Mouse (Mus musculus) CH12.LX (cell line): Measurements from ENCODE around the gene Gm37240. TPM values are rescaled to one million over a fixed set of nuclear protein-coding genes. Genes with fewer than 3 reads are reported as not detected.
"Not testable (repeated sequence)": the region's sequence is repeated elsewhere in the genome, so short reads cannot be mapped to it uniquely, and the experiment has no call there.

ENCODE experiments used
- DNase-seq: peaks from one replicate; pipeline ENCODE4 v3.0.0-alpha.2; 2013; ENCODE audit errors: extremely low read depth
- H3K27ac ChIP-seq: 2 replicates; pipeline ENCODE4 v1.5.1; 2012; ENCODE audit warnings: low read depth, mild to moderate bottlenecking, control low read depth, moderate library complexity; ENCODE audit not compliant: insufficient read depth
- H3K27me3 ChIP-seq: replicated peaks from 2 replicates; pipeline ENCODE3; 2012; ENCODE audit warnings: inconsistent platforms
- H3K36me3 ChIP-seq, 2 experiments: replicated peaks in 1 of 2; 2 replicates each; pipeline versions ENCODE3 to v1.6.1; 2012; ENCODE audit warnings: inconsistent platforms in 1 of 2, low read length in 1 of 2, mild to moderate bottlenecking in 1 of 2, mixed read lengths in 1 of 2, moderate library complexity in 1 of 2; ENCODE audit not compliant: control insufficient read depth in 1 of 2, insufficient read depth in 1 of 2
- H3K4me1 ChIP-seq, 2 experiments: 2 replicates each; pipeline ENCODE4 v1.6.1; 2012; ENCODE audit warnings: inconsistent platforms in 1 of 2, moderate library complexity in 1 of 2; ENCODE audit not compliant: insufficient read depth in 2 of 2, control insufficient read depth in 1 of 2
- H3K4me2 ChIP-seq: 2 replicates; pipeline ENCODE4 v1.6.1; 2012; ENCODE audit warnings: low read depth, mild to moderate bottlenecking, control low read depth; ENCODE audit not compliant: poor library complexity, insufficient read depth, severe bottlenecking
- H3K4me3 ChIP-seq, 3 experiments: fragments of 150-350 bp in 1 of 3; sonication (generic) in 1 of 3; replicated peaks in 1 of 3; 2 replicates each; pipeline versions ENCODE3 to v1.5.1; 2011 to 2012; ENCODE audit warnings: low read depth in 2 of 3, low read length in 2 of 3, mild to moderate bottlenecking in 2 of 3, moderate library complexity in 2 of 3, control low read depth in 1 of 3, improper control_type of control experiment in 1 of 3, inconsistent platforms in 1 of 3, mixed read lengths in 1 of 3; ENCODE audit not compliant: poor library complexity in 1 of 3
- H3K79me2 ChIP-seq: replicated peaks from 2 replicates; pipeline ENCODE4 v1.6.1; 2012; ENCODE audit warnings: mild to moderate bottlenecking, moderate library complexity; ENCODE audit not compliant: control insufficient read depth, poor library complexity, insufficient read depth, severe bottlenecking; ENCODE audit errors: extremely low read depth
- H3K9ac ChIP-seq: 2 replicates; pipeline ENCODE4 v1.6.1; 2012; ENCODE audit warnings: low read depth, mild to moderate bottlenecking, control low read depth, moderate library complexity; ENCODE audit not compliant: insufficient read depth
- H3K9me3 ChIP-seq: replicated peaks from 2 replicates; pipeline ENCODE3; 2012; ENCODE audit warnings: low read length, inconsistent platforms, mixed read lengths
- BHLHE40 ChIP-seq: IDR thresholded peaks from 2 replicates; pipeline ENCODE4 v1.6.1; 2011; ENCODE audit warnings: mild to moderate bottlenecking, low read depth, low read length, improper control_type of control experiment
- CTCF ChIP-seq, 2 experiments: IDR thresholded peaks in 1 of 2; conservative IDR thresholded peaks in 1 of 2; 2 replicates each; pipeline ENCODE4 v1.5.1; 2011 to 2012; ENCODE audit warnings: low read depth in 2 of 2, low read length in 2 of 2, improper control_type of control experiment in 1 of 2, inconsistent platforms in 1 of 2, mild to moderate bottlenecking in 1 of 2, moderate library complexity in 1 of 2
- E2F4 ChIP-seq: IDR thresholded peaks from 2 replicates; pipeline ENCODE4 v1.6.1; 2011; ENCODE audit warnings: low read depth, low read length, improper control_type of control experiment; ENCODE audit not compliant: insufficient replicate concordance
- GABPA ChIP-seq: IDR thresholded peaks from 2 replicates; pipeline ENCODE4 v1.6.1; 2012; ENCODE audit warnings: low read depth, low read length, improper control_type of control experiment, inconsistent platforms; ENCODE audit not compliant: insufficient replicate concordance
- HCFC1 ChIP-seq: IDR thresholded peaks from 2 replicates; pipeline ENCODE4 v1.6.1; 2012; ENCODE audit warnings: low read depth, mild to moderate bottlenecking, inconsistent platforms, low read length, improper control_type of control experiment
- IRF4 ChIP-seq: IDR thresholded peaks from 2 replicates; pipeline ENCODE4 v1.6.1; 2014; ENCODE audit warnings: low read depth, mild to moderate bottlenecking, inconsistent platforms, low read length, improper control_type of control experiment
- JUN ChIP-seq: IDR thresholded peaks from 2 replicates; pipeline ENCODE4 v1.6.1; 2011; ENCODE audit warnings: low read depth, mild to moderate bottlenecking, low read length, improper control_type of control experiment, moderate library complexity; ENCODE audit not compliant: insufficient read depth
- JUND ChIP-seq: conservative IDR thresholded peaks from 2 replicates; pipeline ENCODE4 v1.6.1; 2011; ENCODE audit warnings: low read depth, low read length, improper control_type of control experiment
- MAX ChIP-seq: IDR thresholded peaks from 2 replicates; pipeline ENCODE4 v1.6.1; 2011; ENCODE audit warnings: low read length, improper control_type of control experiment
- MAZ ChIP-seq: IDR thresholded peaks from 2 replicates; pipeline ENCODE4 v1.6.1; 2012; ENCODE audit warnings: low read depth, mild to moderate bottlenecking, inconsistent platforms, low read length, improper control_type of control experiment, moderate library complexity
- MYC ChIP-seq: IDR thresholded peaks from 2 replicates; pipeline ENCODE4 v1.6.1; 2011; ENCODE audit warnings: low read depth, mild to moderate bottlenecking, improper control_type of control experiment, low read length
- NRF1 ChIP-seq: IDR thresholded peaks from 2 replicates; pipeline ENCODE4 v1.6.1; 2014; ENCODE audit warnings: low read depth, mild to moderate bottlenecking, inconsistent platforms, low read length, improper control_type of control experiment, moderate library complexity
- PAX5 ChIP-seq: IDR thresholded peaks from 2 replicates; pipeline ENCODE4 v1.6.1; 2012; ENCODE audit warnings: low read length, inconsistent platforms, mixed read lengths
- POLR2A ChIP-seq: IDR thresholded peaks from 2 replicates; pipeline ENCODE4 v1.6.1; 2011; ENCODE audit warnings: low read depth, mild to moderate bottlenecking, improper control_type of control experiment, low read length
- RAD21 ChIP-seq: IDR thresholded peaks from 2 replicates; pipeline ENCODE4 v1.6.1; 2011; ENCODE audit warnings: low read depth, mild to moderate bottlenecking, low read length, improper control_type of control experiment, moderate library complexity
- RCOR1 ChIP-seq: conservative IDR thresholded peaks from 2 replicates; pipeline ENCODE4 v1.6.1; 2012; ENCODE audit warnings: low read depth, mild to moderate bottlenecking, inconsistent platforms, low read length, improper control_type of control experiment
- SMC3 ChIP-seq: IDR thresholded peaks from 2 replicates; pipeline ENCODE4 v1.6.1; 2011; ENCODE audit warnings: low read depth, low read length, improper control_type of control experiment
- ZC3H11A ChIP-seq: IDR thresholded peaks from 2 replicates; pipeline ENCODE4 v1.6.1; 2012; ENCODE audit warnings: low read depth, mild to moderate bottlenecking, inconsistent platforms, low read length, improper control_type of control experiment
- ZKSCAN1 ChIP-seq: IDR thresholded peaks from 2 replicates; pipeline ENCODE4 v1.6.1; 2012; ENCODE audit warnings: low read depth, inconsistent platforms, low read length, improper control_type of control experiment, borderline replicate concordance
- ZMIZ1 ChIP-seq: IDR thresholded peaks from 2 replicates; pipeline ENCODE4 v1.6.1; 2012; ENCODE audit warnings: low read depth, mild to moderate bottlenecking, inconsistent platforms, low read length, improper control_type of control experiment
- dilution Hi-C: fragments of 300-500 bp; cut with MboI; formaldehyde crosslinking; loops from 2 replicates; pipeline ENCODE4 v1.14.3; 2020; ENCODE audit warnings: low sequenced_read_pairs; ENCODE audit not compliant: extremely low pct_unique_long_range_greater_than_20kb, extremely low pct_ligation_motif_present
- in situ Hi-C: fragments of 300-500 bp; cut with MboI; formaldehyde crosslinking; loops from 3 replicates; pipeline ENCODE4 v1.14.3; 2019; ENCODE audit warnings: low sequenced_read_pairs, low pct_ligation_motif_present, low pct_unique_long_range_greater_than_20kb, mixed read lengths
- polyA plus RNA-seq: library from polyadenylated mRNA; unstranded; fragments of >175 nt; gene quantifications from 2 replicates; pipeline ENCODE4 v1.2.1, GENCODE M21; 2012; ENCODE audit warnings: low read depth; ENCODE audit not compliant: insufficient read length
- total RNA-seq, 2 experiments: library from RNA; depleted of rRNA; stranded (reverse); fragments of 300-350 nt in 1 of 2; fragments of >200 nt in 1 of 2; gene quantifications; 2 replicates each; pipeline ENCODE4 v1.2.3; 2012 to 2014

The Gm37240 gene
- total and polyA plus RNA-seq, 3 experiments = 0.08 to 0.19 (median 0.14) TPM

- Histone ChIP-seq H3K9me3 (no peaks in the 10 kb centered on the region), H3K9ac (no peak overlapping the region)
- in situ Hi-C loops = no loop called here
- TF ChIP-seq POLR2A (no peak), RAD21 (no peak)
- TF ChIP-seq, all 38 proteins: peak for 0
- no peak overlapping the region; the same call in 1 of the 2 replicates for H3K4me2 ChIP-seq
- peaks cover 8 to 39% of the 10 kb centered on the region in 2 experiments for H3K36me3 ChIP-seq
- H3K27me3 ChIP-seq = no peaks in the 10 kb centered on the region
- H3K27ac ChIP-seq = no peak overlapping the region
- H3K4me3 ChIP-seq = no peak overlapping the region
- dilution Hi-C loops = no loop called here
- DNase-seq = no peak
- H3K4me1 ChIP-seq = peaks cover 0 to 44% of the 10 kb centered on the region in 2 experiments; a peak in 2 of 4 replicates
- 0 out of 2 replicates have a peak, but pooled peaks cover 2% of the 10 kb centered on the region for H3K79me2 ChIP-seq
Observed at GRCm38 (mm10) chr3:84865684-84866083, 1021.6 kb downstream of the Gm37240 start.

- peaks cover 4 to 18% of the 10 kb centered on the region in 2 experiments for H3K36me3 ChIP-seq
- in situ Hi-C loops, H3K9ac ChIP-seq, H3K9me3 ChIP-seq, H3K79me2 ChIP-seq, H3K4me3 ChIP-seq, H3K27ac ChIP-seq, dilution Hi-C loops, DNase-seq, H3K4me2 ChIP-seq, H3K27me3 ChIP-seq: not testable (repeated sequence)
- H3K4me1 ChIP-seq = peaks cover 0 to 30% of the 10 kb centered on the region in 2 experiments; a peak in 2 of 4 replicates
Observed at GRCm38 (mm10) chr3:84861817-84862216, 1025.5 kb downstream of the Gm37240 start.

- dilution Hi-C loops (no loop called here), in situ Hi-C loops (no loop called here)
- Histone ChIP-seq H3K36me3 (peaks cover 4 to 16% of the 10 kb centered on the region in 2 experiments), H3K9ac (no peak overlapping the region), H3K27me3 (no peaks in the 10 kb centered on the region), H3K4me1 (peaks cover 0 to 19% of the 10 kb centered on the region in 2 experiments; a peak in 2 of 4 replicates), H3K27ac (no peak overlapping the region), H3K4me2 (no peak overlapping the region), H3K4me3 (no peak overlapping the region), H3K9me3 (no peaks in the 10 kb centered on the region), H3K79me2 (peaks cover 5% of the 10 kb centered on the region; the same call in 1 of the 2 replicates)
- TF ChIP-seq ZMIZ1 (no peak), HCFC1 (no peak), MYC (no peak), MAX (no peak), JUND (no peak)
- DNase-seq = no peak
Observed at GRCm38 (mm10) chr3:84860669-84861068, 1026.6 kb downstream of the Gm37240 start.

GRCm38 (mm10) chr3:84854440-84854839, 1032.9 kb downstream of the Gm37240 start:
- Histone ChIP-seq H3K27me3 (no peaks in the 10 kb centered on the region), H3K79me2 (peaks cover 6% of the 10 kb centered on the region; the same call in 1 of the 2 replicates), H3K9me3 (no peaks in the 10 kb centered on the region), H3K27ac (no peak overlapping the region), H3K4me2 (no peak overlapping the region), H3K9ac (no peak overlapping the region), H3K4me3 (no peak overlapping the region), H3K36me3 (peaks cover 0 to 31% of the 10 kb centered on the region in 2 experiments), H3K4me1 (peaks cover 0 to 21% of the 10 kb centered on the region in 2 experiments; a peak in 2 of 4 replicates)
- TF ChIP-seq CTCF (conservative IDR thresholded peaks at IDR 0.05 in 1 of 2, IDR thresholded peaks at IDR 0.05 in 1 of 2; ENCODE audit: low read depth in 2 of 2, low read length in 2 of 2) = no peak
- no peak for TF ChIP-seq NRF1
- TF ChIP-seq ZMIZ1 = no peak
- TF ChIP-seq GABPA = no peak
- no peak for TF ChIP-seq JUND
- no peak for TF ChIP-seq JUN
- TF ChIP-seq ZKSCAN1 = no peak
- no peak for TF ChIP-seq PAX5
- no peak for TF ChIP-seq BHLHE40
- no peak for TF ChIP-seq IRF4
- no peak for TF ChIP-seq E2F4
- no peak for TF ChIP-seq ZC3H11A
- TF ChIP-seq SMC3 = no peak
- no peak for TF ChIP-seq RCOR1
- no peak for TF ChIP-seq MAZ
- dilution Hi-C loops (no loop called here), in situ Hi-C loops (no loop called here)
- no peak for DNase-seq
